8 mouse cellular contexts compared by ENCODE assay signal in the genomic region with DNA sequence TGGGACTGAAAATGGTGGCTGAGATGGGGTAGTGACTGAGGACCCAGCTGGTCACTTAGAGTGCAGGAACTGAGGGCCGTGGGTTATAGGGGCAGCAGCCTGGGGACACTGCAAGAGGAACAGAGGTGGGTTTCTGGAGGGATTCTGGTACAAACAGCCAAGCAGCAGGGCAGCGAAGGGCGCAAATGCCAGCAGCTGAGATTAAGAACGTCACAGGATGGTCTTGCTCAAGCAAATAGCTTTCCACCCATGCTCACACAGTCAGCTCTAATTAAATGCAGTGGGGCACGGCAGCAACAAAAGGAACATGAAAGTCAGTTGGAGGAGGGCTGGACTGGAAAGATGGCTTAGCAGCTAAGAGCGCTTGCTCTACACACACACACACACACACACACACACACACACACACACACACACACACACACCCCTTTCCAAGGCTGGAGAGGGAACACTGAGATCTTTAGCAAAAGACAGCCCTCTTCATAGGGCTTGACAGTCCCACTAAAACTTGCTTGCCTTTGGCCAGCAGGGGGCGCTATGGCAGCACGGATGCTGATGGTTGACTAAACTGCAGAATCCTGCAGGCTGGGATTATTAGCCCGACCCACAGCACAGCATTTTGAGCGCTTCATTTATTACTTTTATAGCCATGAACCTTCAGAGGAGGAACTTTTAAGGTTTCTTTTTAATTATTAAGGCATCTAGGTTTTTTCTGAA. TPM values are rescaled to one million over a fixed set of nuclear protein-coding genes. Genes with fewer than 3 reads are reported as not detected.
A peak's percentile ranks its signal among the peaks of the same experiment; 100 is the strongest.
DNase-seq lines count a peak whose midpoint lies in the region; ATAC-seq and TF ChIP-seq lines count a peak whose summit lies in the region.

No protein-coding gene starts in this region.

- H3K9me3 ChIP-seq in embryonic facial prominence, embryonic 12.5 days, result no peaks in the 10 kb centered on the region
- no peaks in the 10 kb centered on the region for H3K9me3 ChIP-seq in limb, embryonic 12.5 days
- no peaks in the 10 kb centered on the region for H3K9me3 ChIP-seq in midbrain, embryonic 16.5 days (replicated peaks; ENCODE audit: control insufficient read depth, low read length, poor library complexity, severe bottlenecking)

- H3K4me1 ChIP-seq in embryonic facial prominence, embryonic 12.5 days, result 0 out of 2 replicates have a peak, but pooled peaks cover 6% of the 10 kb centered on the region
- 0 out of 2 replicates have a peak, but pooled peaks cover 3% of the 10 kb centered on the region for H3K4me1 ChIP-seq in limb, embryonic 12.5 days (replicated peaks)
- H3K4me1 ChIP-seq in midbrain, embryonic 16.5 days (ENCODE audit: control insufficient read depth, insufficient read depth, low read length), result peaks cover 4% of the 10 kb centered on the region; the same call in 1 of the 2 replicates
- no peaks in the 10 kb centered on the region for H3K4me1 ChIP-seq in spleen, adult 2 months (ENCODE audit: control insufficient read depth, insufficient read depth, insufficient read length)

- no peak for TF ChIP-seq POLR2A in spleen, adult 2 months (IDR thresholded peaks at IDR 0.05; ENCODE audit: low read depth, low read length)

- 20% methylated on average over 10 of the region's 10 CpGs for WGBS in embryonic facial prominence, embryonic 12.5 days
- 15% methylated on average over 10 of the region's 10 CpGs for WGBS in limb, embryonic 12.5 days
- WGBS in midbrain, embryonic 16.5 days, result 6% methylated on average over 10 of the region's 10 CpGs
- WGBS in spleen, adult 2 months, result 39% methylated on average over 10 of the region's 10 CpGs

- no peak overlapping the region for H3K4me3 ChIP-seq in embryonic facial prominence, embryonic 12.5 days
- no peak overlapping the region for H3K4me3 ChIP-seq in limb, embryonic 12.5 days (replicated peaks)
- no peak overlapping the region for H3K4me3 ChIP-seq in midbrain, embryonic 16.5 days (ENCODE audit: low read depth, low read length)
- no peak overlapping the region for H3K4me3 ChIP-seq in spleen, adult 2 months (ENCODE audit: extremely low read depth, insufficient read depth, insufficient read length)

- H3K27me3 ChIP-seq in embryonic facial prominence, embryonic 12.5 days, result no peaks in the 10 kb centered on the region
- H3K27me3 ChIP-seq in limb, embryonic 12.5 days, result no peaks in the 10 kb centered on the region
- no peaks in the 10 kb centered on the region for H3K27me3 ChIP-seq in midbrain, embryonic 16.5 days (ENCODE audit: control insufficient read depth, insufficient read depth, low read depth, low read length)
- no peaks in the 10 kb centered on the region; the same call in 1 of the 2 replicates for H3K27me3 ChIP-seq in spleen, adult 2 months (ENCODE audit: control insufficient read depth, insufficient read depth, low read length)

- DNase-seq in 3134 (ENCODE audit: extremely low read depth, insufficient read length, low spot score), result peak; percentile 36
- peak; percentile 92 to 93 for DNase-seq in adrenal gland, postnatal 36 days
- peak; percentile 92 for DNase-seq in heart, adult 11 months
- DNase-seq in kidney, adult 8-10 months, result peak; percentile 49 to 81
- DNase-seq in spleen, adult 2 months (ENCODE audit: low read depth in 1 of 2, low spot score in 2 of 2), result peak; percentile 15 to 67

- H3K4me2 ChIP-seq in embryonic facial prominence, embryonic 12.5 days (replicated peaks), result no peak overlapping the region
- H3K4me2 ChIP-seq in limb, embryonic 12.5 days, result 0 out of 2 replicates have a peak overlapping the region, but pooled peaks have one; percentile 15
- peak overlapping the region; percentile 12; the same call in 1 of the 2 replicates for H3K4me2 ChIP-seq in midbrain, embryonic 16.5 days (ENCODE audit: low read length)

- TF ChIP-seq CTCF in spleen, adult 2 months (IDR thresholded peaks at IDR 0.05; ENCODE audit: extremely low read depth, insufficient read depth, insufficient read length, insufficient replicate concordance), result peak; percentile 79; the same call in 1 of the 2 replicates

- H3K27ac ChIP-seq in embryonic facial prominence, embryonic 12.5 days, result no peak overlapping the region
- no peak overlapping the region for H3K27ac ChIP-seq in limb, embryonic 12.5 days
- H3K27ac ChIP-seq in midbrain, embryonic 16.5 days (ENCODE audit: low read length), result no peak overlapping the region
- no peak overlapping the region for H3K27ac ChIP-seq in spleen, adult 2 months (ENCODE audit: insufficient read depth, low read length)

- H3K9ac ChIP-seq in embryonic facial prominence, embryonic 12.5 days, result no peak overlapping the region
- no peak overlapping the region for H3K9ac ChIP-seq in limb, embryonic 12.5 days (replicated peaks)
- H3K9ac ChIP-seq in midbrain, embryonic 16.5 days (ENCODE audit: low read depth, low read length), result 0 out of 2 replicates have a peak overlapping the region, but pooled peaks have one; percentile 23

- ATAC-seq in embryonic facial prominence, embryonic 12.5 days (ENCODE audit: insufficient number of reproducible peaks, insufficient read depth, low FRiP score, low TSS enrichment), result peak; percentile 67; the same call in 1 of the 2 replicates
- ATAC-seq in limb, embryonic 12.5 days (ENCODE audit: insufficient number of reproducible peaks, insufficient read depth, low FRiP score, low TSS enrichment, low read depth), result peak; percentile 83
- peak; percentile 92 for ATAC-seq in midbrain, embryonic 16.5 days

- no peaks in the 10 kb centered on the region for H3K36me3 ChIP-seq in embryonic facial prominence, embryonic 12.5 days
- H3K36me3 ChIP-seq in limb, embryonic 12.5 days, result no peaks in the 10 kb centered on the region
- no peaks in the 10 kb centered on the region for H3K36me3 ChIP-seq in midbrain, embryonic 16.5 days (ENCODE audit: control insufficient read depth, insufficient read depth, low read length)
- no peaks in the 10 kb centered on the region for H3K36me3 ChIP-seq in spleen, adult 2 months (ENCODE audit: control insufficient read depth, insufficient read depth, low read length)

RNA-seq across cellular contexts. Expression of gene Slc35f5, which starts 46.9 kb away (rescaled TPM):
- 10 to 100 TPM; 39.5 to 48.8 TPM for total RNA-seq in adrenal gland, postnatal 36 days (2021)
- polyA plus RNA-seq in embryonic facial prominence, embryonic 12.5 days (2016; fragmentation: Nextera tagmentation; extraction: Ambion mirVana), result 37.8 and 41.7 TPM in 2 replicates
- polyA plus RNA-seq in limb, embryonic 12.5 days (2016; fragmentation: Nextera tagmentation; extraction: Ambion mirVana), result 33.3 and 36.3 TPM in 2 replicates
- polyA plus RNA-seq in midbrain, embryonic 16.5 days (2015; fragmentation: Nextera tagmentation; extraction: Ambion mirVana), result 32.2 and 38.7 TPM in 2 replicates
- 3.5 and 3.8 TPM in 2 replicates for polyA plus RNA-seq in spleen, adult 2 months (2012; rRNA removed)

Comparison
In these comparisons a context has a peak if more than half of its experiments do, and no peak if none do; other contexts are left out.
1. DNase-seq: peak in every context shown above with its lines; median percentile 92 in adrenal gland, postnatal 36 days; 92 in heart, adult 11 months; 65 in kidney, adult 8-10 months; 41 in spleen, adult 2 months; 36 in 3134.